Comparison of ENCODE assay signal across 11 mouse cellular contexts in genomic region chr14:39317424-39318110, GRCm38 (mm10).
A peak's percentile ranks its signal among the peaks of the same experiment; 100 is the strongest.
DNase-seq lines count a peak whose midpoint lies in the region; ATAC-seq and TF ChIP-seq lines count a peak whose summit lies in the region.
"Had no signal": no experiment of that assay in that cellular context is flagged by ENCODE, and none has a peak within 500 bp of the region (broad histone marks: within the 10 kb centered on the region; RNA-seq: fewer than 3 reads in every experiment).

No protein-coding gene starts in this region.

- DNase-seq in testis, postnatal 10 days (ENCODE audit: low spot score): peak; percentile 39
- DNase-seq in testis, postnatal 14 days (ENCODE audit: low spot score): no peak
- peak; percentile 78 to 81 for DNase-seq in frontal cortex, postnatal 10 days (ENCODE audit: low spot score in 2 of 2)
- peak; percentile 60 to 63 for DNase-seq in left cerebral cortex, postnatal 25 days (ENCODE audit: low spot score in 2 of 2)
- DNase-seq in ovary, postnatal 10 days (ENCODE audit: low spot score): no peak
- no peak for DNase-seq in thymus, adult 2 months
- DNase-seq: thymus, postnatal 36 days had no signal

- H3K4me1 ChIP-seq in thymus, adult 2 months (replicated peaks; ENCODE audit: control insufficient read depth, insufficient read depth, low read length): no peaks in the 10 kb centered on the region
- no peaks in the 10 kb centered on the region for H3K4me1 ChIP-seq in heart, embryonic 11.5 days (ENCODE audit: control insufficient read depth, insufficient read depth, low read length)
- H3K4me1 ChIP-seq: intestine, embryonic 15.5 days had no signal

- no peak overlapping the region for H3K27ac ChIP-seq in thymus, adult 2 months (ENCODE audit: control insufficient read depth, insufficient read depth, low read length)
- H3K27ac ChIP-seq in heart, embryonic 11.5 days (ENCODE audit: low read depth, low read length): no peak overlapping the region
- H3K27ac ChIP-seq: intestine, embryonic 15.5 days; macrophage had no signal

- H3K36me3 ChIP-seq in thymus, adult 2 months (ENCODE audit: control insufficient read depth, insufficient read depth, low read length): no peaks in the 10 kb centered on the region
- H3K36me3 ChIP-seq in heart, embryonic 11.5 days (ENCODE audit: control insufficient read depth, insufficient read depth, low read length): no peaks in the 10 kb centered on the region
- H3K36me3 ChIP-seq: intestine, embryonic 15.5 days had no signal

- no peaks in the 10 kb centered on the region for H3K27me3 ChIP-seq in thymus, adult 2 months (ENCODE audit: control insufficient read depth, insufficient read depth, low read length)
- no peaks in the 10 kb centered on the region for H3K27me3 ChIP-seq in heart, embryonic 11.5 days (ENCODE audit: control insufficient read depth, insufficient read depth, low read length)
- H3K27me3 ChIP-seq: intestine, embryonic 15.5 days had no signal

- H3K9me3 ChIP-seq in heart, embryonic 11.5 days (replicated peaks; ENCODE audit: control insufficient read depth, low read length): no peaks in the 10 kb centered on the region
- H3K9me3 ChIP-seq: intestine, embryonic 15.5 days had no signal

- no peak overlapping the region for H3K4me3 ChIP-seq in thymus, adult 2 months (ENCODE audit: control insufficient read depth, insufficient read depth, low read length)
- H3K4me3 ChIP-seq in heart, embryonic 11.5 days (ENCODE audit: low read depth, low read length): no peak overlapping the region
- H3K4me3 ChIP-seq: intestine, embryonic 15.5 days had no signal

- intact Hi-C loops in left cerebral cortex, postnatal 25 days (cut with DNase I): no loop called here

- no peak overlapping the region for H3K9ac ChIP-seq in heart, embryonic 11.5 days (ENCODE audit: low read depth, low read length)
- H3K9ac ChIP-seq: intestine, embryonic 15.5 days had no signal

- no peak overlapping the region for H3K4me2 ChIP-seq in heart, embryonic 11.5 days
- H3K4me2 ChIP-seq: intestine, embryonic 15.5 days had no signal

- WGBS in thymus, adult 2 months: 82% methylated on average over 4 of the region's 4 CpGs
- WGBS in heart, embryonic 11.5 days (ENCODE audit: insufficient replicate concordance): 65% methylated on average over 4 of the region's 4 CpGs

- no peak for ATAC-seq in CD4-positive, CD25-positive, alpha-beta regulatory T cell, adult 4 months
- no peak for ATAC-seq in heart, embryonic 11.5 days (replicated peaks; ENCODE audit: insufficient number of reproducible peaks, low FRiP score, low TSS enrichment)
- ATAC-seq: intestine, embryonic 15.5 days had no signal

- TF ChIP-seq CTCF in thymus, adult 2 months (IDR thresholded peaks at IDR 0.05; ENCODE audit: borderline replicate concordance, control insufficient read depth, extremely low read depth, insufficient read depth, low read length, poor library complexity): no peak

- TF ChIP-seq POLR2A in thymus, adult 2 months (IDR thresholded peaks at IDR 0.05; ENCODE audit: control insufficient read depth, extremely low read depth, insufficient read depth, low read length, poor library complexity): no peak

Comparison
In these comparisons a context has a peak if more than half of its experiments do, and no peak if none do; other contexts are left out.
1. DNase-seq: peak in testis, postnatal 10 days (single experiment), frontal cortex, postnatal 10 days (2 of 2) and left cerebral cortex, postnatal 25 days (2 of 2); none in testis, postnatal 14 days (single experiment), ovary, postnatal 10 days (single experiment) and thymus, adult 2 months (single experiment).